Mouse (Mus musculus) mesoderm, embryonic 11.5 days (tissue): ENCODE measurements around the gene 4930564D02Rik.

Source experiments
- DNase-seq: peaks from one replicate; pipeline ENCODE4 v3.0.0-alpha.2; 2012; ENCODE audit warnings: low read depth, low spot score

Gene 4930564D02Rik

GRCm38 (mm10) chr3:105105827-105106226 is 39.2 kb downstream of the 4930564D02Rik start:
- no peak for DNase-seq

GRCm38 (mm10) chr3:105113859-105114258 is 47.2 kb downstream of the 4930564D02Rik start:
- no peak for DNase-seq

- DNase-seq, result peak; percentile 78
These were observed 47.6 kb downstream of the 4930564D02Rik start for GRCm38 (mm10) chr3:105114269-105114668.

- no peak for DNase-seq
These were observed 50.0 kb downstream of the 4930564D02Rik start for GRCm38 (mm10) chr3:105116596-105116995.

- no peak for DNase-seq
These were observed 57.1 kb downstream of the 4930564D02Rik start for GRCm38 (mm10) chr3:105123776-105124175.

- no peak for DNase-seq
These were observed 61.2 kb downstream of the 4930564D02Rik start for GRCm38 (mm10) chr3:105127881-105128280.
